Mouse (Mus musculus) neural tube, embryonic 11.5 days (tissue): Measurements from ENCODE around the gene Nt5c2. TPM values are rescaled to one million over a fixed set of nuclear protein-coding genes. Genes with fewer than 3 reads are reported as not detected.

Source experiments
- ATAC-seq: fragments of 200-750 bp; cut with Nextera tagmentation; 2 replicates; pipeline ENCODE4 v1.8.0; 2017; ENCODE audit warnings: moderate number of reproducible peaks, mild to moderate bottlenecking, moderate TSS enrichment, moderate library complexity; ENCODE audit not compliant: insufficient read depth, low FRiP score, low TSS enrichment
- DNase-seq: peaks from one replicate; pipeline ENCODE4 v3.0.0-alpha.2; 2015; ENCODE audit warnings: low spot score
- H3K27ac ChIP-seq: fragments of 300-500 bp; sonication (generic); 2 replicates; pipeline ENCODE4 v1.5.1; 2014; ENCODE audit warnings: low read depth, mild to moderate bottlenecking, low read length
- H3K27me3 ChIP-seq: fragments of 300-500 bp; sonication (generic); 2 replicates; pipeline ENCODE4 v1.6.1; 2014; ENCODE audit warnings: mild to moderate bottlenecking, low read length, mixed read lengths; ENCODE audit not compliant: control insufficient read depth, insufficient read depth
- H3K36me3 ChIP-seq: fragments of 300-500 bp; sonication (generic); 2 replicates; pipeline ENCODE4 v1.6.1; 2014; ENCODE audit warnings: mild to moderate bottlenecking, low read length, moderate library complexity, mixed read lengths; ENCODE audit not compliant: control insufficient read depth, insufficient read depth
- H3K4me1 ChIP-seq: fragments of 300-500 bp; sonication (generic); 2 replicates; pipeline ENCODE4 v1.6.1; 2014; ENCODE audit warnings: low read length, mixed read lengths; ENCODE audit not compliant: control insufficient read depth, insufficient read depth
- H3K4me2 ChIP-seq: fragments of 300-500 bp; sonication (generic); 2 replicates; pipeline ENCODE4 v1.6.1; 2014; ENCODE audit warnings: low read depth, mild to moderate bottlenecking, moderate library complexity
- H3K4me3 ChIP-seq: fragments of 300-500 bp; sonication (generic); 2 replicates; pipeline ENCODE4 v1.5.1; 2014; ENCODE audit warnings: low read depth, low read length
- H3K9ac ChIP-seq: fragments of 300-500 bp; sonication (generic); 2 replicates; pipeline ENCODE4 v1.6.1; 2014; ENCODE audit warnings: mild to moderate bottlenecking, low read length
- H3K9me3 ChIP-seq: fragments of 300-500 bp; sonication (generic); 2 replicates; pipeline ENCODE4 v1.6.1; 2016; ENCODE audit warnings: low read length; ENCODE audit not compliant: control insufficient read depth
- WGBS: fragments of 180-500 bp; shearing (Covaris S2); extraction: QIAGEN DNeasy Blood & Tissue Kit; methylation state at CpG from one replicate; pipeline ENCODE4 v1.1.7; 2014; 5-methylcytosine and 5-hydroxymethylcytosine counted together
- polyA plus RNA-seq: library from polyadenylated mRNA; unstranded; fragments of >200 nt; fragmentation: Nextera tagmentation; extraction: Ambion mirVana; gene quantifications from 2 replicates; pipeline ENCODE4 v1.2.1, GENCODE M21; 2014

Gene Nt5c2
- polyA plus RNA-seq, 1 experiment from 2014 or later = 68.3 TPM

- Histone ChIP-seq H3K9me3 (no peaks in the 10 kb centered on the region), H3K4me2 (no peak overlapping the region), H3K4me3 (no peak overlapping the region), H3K36me3 (no peaks in the 10 kb centered on the region), H3K27me3 (no peaks in the 10 kb centered on the region), H3K9ac (no peak overlapping the region), H3K27ac (no peak overlapping the region), H3K4me1 (peaks cover 4% of the 10 kb centered on the region; the same call in 1 of the 2 replicates)
- 96% methylated on average over 4 of the region's 4 CpGs for WGBS
- no peak for DNase-seq
- no peak for ATAC-seq
Measured at GRCm38 (mm10) chr19:46955630-46956029, 59.3 kb downstream of the Nt5c2 start.

DNA sequence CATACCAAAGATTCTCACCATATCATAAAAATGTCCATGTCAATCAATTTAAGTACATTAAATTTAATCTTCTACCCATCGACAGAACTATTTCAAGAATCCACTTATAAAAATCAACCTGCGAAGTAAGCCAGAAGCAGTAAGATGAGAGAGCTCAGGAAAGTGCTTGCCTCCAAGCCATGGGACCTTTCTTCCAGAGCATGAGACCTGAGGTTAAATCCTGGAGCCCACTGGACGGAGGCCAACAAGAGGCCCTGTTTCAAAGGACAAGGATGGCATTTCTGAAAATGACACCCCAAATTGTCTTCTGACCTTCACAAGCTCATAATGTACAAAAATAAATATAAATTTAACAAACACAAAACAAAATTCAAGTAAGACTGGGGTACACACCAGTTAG lies 61.4 kb downstream of the Nt5c2 start:
- no peaks in the 10 kb centered on the region for H3K4me1 ChIP-seq
- no peak overlapping the region for H3K4me2 ChIP-seq
- no peaks in the 10 kb centered on the region for H3K27me3 ChIP-seq
- no peak overlapping the region for H3K4me3 ChIP-seq
- peaks cover 2% of the 10 kb centered on the region; the same call in 1 of the 2 replicates for H3K36me3 ChIP-seq
- no peak overlapping the region for H3K27ac ChIP-seq
- DNase-seq = no peak
- H3K9me3 ChIP-seq = no peaks in the 10 kb centered on the region
- WGBS = 90% methylated on average over 3 of the region's 3 CpGs
- no peak for ATAC-seq
- H3K9ac ChIP-seq = no peak overlapping the region

DNA sequence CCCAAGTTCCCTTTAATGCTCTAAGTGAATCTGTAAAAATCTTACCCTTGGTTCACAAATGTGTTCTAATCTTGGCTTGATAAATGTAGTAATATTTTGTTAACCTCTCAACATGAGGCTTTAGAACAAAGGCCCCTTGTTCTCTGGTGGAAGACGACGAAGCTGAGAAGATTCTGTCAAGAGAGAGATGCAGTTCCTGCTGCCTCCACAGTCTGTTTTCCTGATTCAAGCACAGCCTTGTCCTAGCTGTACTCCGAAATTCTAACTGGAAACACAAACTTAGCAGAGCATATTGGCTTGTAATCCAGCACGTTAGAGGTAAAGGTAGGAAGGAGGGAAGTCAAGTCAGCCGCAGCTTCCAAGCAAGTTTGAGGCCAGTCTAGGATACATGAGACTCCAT lies 62.0 kb downstream of the Nt5c2 start:
- DNase-seq (no peak), ATAC-seq (no peak)
- no peaks in the 10 kb centered on the region for H3K4me1 ChIP-seq
- H3K4me3 ChIP-seq = no peak overlapping the region
- no peak overlapping the region for H3K27ac ChIP-seq
- H3K9me3 ChIP-seq = no peaks in the 10 kb centered on the region
- H3K27me3 ChIP-seq = no peaks in the 10 kb centered on the region
- H3K4me2 ChIP-seq = no peak overlapping the region
- H3K9ac ChIP-seq = no peak overlapping the region
- peaks cover 2% of the 10 kb centered on the region; the same call in 1 of the 2 replicates for H3K36me3 ChIP-seq
- 76% methylated on average over 5 of the region's 5 CpGs for WGBS

DNA sequence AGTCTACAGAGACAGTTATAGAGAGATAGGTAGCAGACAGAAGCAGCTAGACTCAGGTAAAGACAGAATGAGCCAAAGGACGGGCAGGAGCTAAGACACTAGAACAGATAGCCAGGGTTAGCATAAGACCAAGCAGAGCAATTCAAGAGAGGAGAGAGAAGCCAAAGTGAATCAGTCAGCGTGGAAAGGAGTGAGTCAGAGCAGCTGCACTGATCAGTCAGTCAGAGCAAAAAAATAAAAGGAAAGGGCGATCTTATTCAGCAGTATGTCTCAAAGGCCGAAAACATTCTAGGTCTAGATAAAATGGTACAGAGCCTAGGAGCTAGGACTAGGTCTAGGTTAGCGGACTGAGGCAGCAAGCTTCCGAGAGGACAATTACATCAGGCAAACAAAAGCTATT lies 70.6 kb downstream of the Nt5c2 start:
- no peaks in the 10 kb centered on the region for H3K9me3 ChIP-seq
- no peak overlapping the region for H3K4me3 ChIP-seq
- H3K4me1 ChIP-seq = no peaks in the 10 kb centered on the region
- H3K36me3 ChIP-seq = no peaks in the 10 kb centered on the region
- H3K4me2 ChIP-seq = no peak overlapping the region
- WGBS = 92% methylated on average over 6 of the region's 6 CpGs
- H3K27me3 ChIP-seq = no peaks in the 10 kb centered on the region
- ATAC-seq (no peak), DNase-seq (no peak)
- no peak overlapping the region for H3K27ac ChIP-seq
- H3K9ac ChIP-seq = no peak overlapping the region

DNA sequence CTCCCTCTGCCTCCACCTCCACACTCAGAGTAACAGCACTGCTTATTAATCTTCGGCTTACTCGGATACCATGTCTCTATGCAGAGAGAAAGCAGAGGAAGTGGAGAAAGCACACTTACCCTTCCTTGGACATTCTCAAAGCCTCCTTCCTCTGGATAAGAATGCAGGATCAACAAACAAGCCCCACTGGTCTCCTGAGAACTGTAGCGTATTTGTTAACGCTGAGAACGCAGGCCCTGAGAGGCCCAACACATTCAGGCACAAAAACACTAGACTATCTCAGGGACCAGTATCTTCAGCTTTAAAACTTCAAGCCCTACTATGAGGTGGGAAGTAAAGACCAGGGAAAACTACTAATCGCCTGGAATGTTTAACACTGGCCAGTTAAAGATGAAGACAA lies 77.8 kb downstream of the Nt5c2 start:
- H3K36me3 ChIP-seq = no peaks in the 10 kb centered on the region
- H3K4me3 ChIP-seq = no peak overlapping the region
- no peaks in the 10 kb centered on the region for H3K9me3 ChIP-seq
- no peaks in the 10 kb centered on the region for H3K4me1 ChIP-seq
- no peaks in the 10 kb centered on the region for H3K27me3 ChIP-seq
- DNase-seq (no peak), ATAC-seq (no peak)
- H3K27ac ChIP-seq = no peak overlapping the region
- WGBS = 74% methylated on average over 6 of the region's 6 CpGs
- no peak overlapping the region for H3K9ac ChIP-seq
- H3K4me2 ChIP-seq = no peak overlapping the region

- Histone ChIP-seq H3K27me3 (no peaks in the 10 kb centered on the region), H3K4me1 (no peaks in the 10 kb centered on the region), H3K4me2 (no peak overlapping the region), H3K4me3 (no peak overlapping the region), H3K9me3 (no peaks in the 10 kb centered on the region), H3K27ac (no peak overlapping the region), H3K36me3 (no peaks in the 10 kb centered on the region), H3K9ac (no peak overlapping the region)
- ATAC-seq (no peak), DNase-seq (no peak)
- WGBS = 92% methylated on average over 4 of the region's 4 CpGs
Measured at GRCm38 (mm10) chr19:46934025-46934424, 80.9 kb downstream of the Nt5c2 start.

GRCm38 (mm10) chr19:46932608-46933007 lies 82.3 kb downstream of the Nt5c2 start:
- ATAC-seq (no peak), DNase-seq (no peak)
- H3K9ac ChIP-seq = no peak overlapping the region
- H3K36me3 ChIP-seq = no peaks in the 10 kb centered on the region
- no peak overlapping the region for H3K4me2 ChIP-seq
- H3K9me3 ChIP-seq = no peaks in the 10 kb centered on the region
- no peak overlapping the region for H3K27ac ChIP-seq
- H3K4me1 ChIP-seq = no peaks in the 10 kb centered on the region
- 88% methylated on average over 5 of the region's 5 CpGs for whole genome bisulfite sequencing
- H3K4me3 ChIP-seq = no peak overlapping the region
- H3K27me3 ChIP-seq = no peaks in the 10 kb centered on the region

DNA sequence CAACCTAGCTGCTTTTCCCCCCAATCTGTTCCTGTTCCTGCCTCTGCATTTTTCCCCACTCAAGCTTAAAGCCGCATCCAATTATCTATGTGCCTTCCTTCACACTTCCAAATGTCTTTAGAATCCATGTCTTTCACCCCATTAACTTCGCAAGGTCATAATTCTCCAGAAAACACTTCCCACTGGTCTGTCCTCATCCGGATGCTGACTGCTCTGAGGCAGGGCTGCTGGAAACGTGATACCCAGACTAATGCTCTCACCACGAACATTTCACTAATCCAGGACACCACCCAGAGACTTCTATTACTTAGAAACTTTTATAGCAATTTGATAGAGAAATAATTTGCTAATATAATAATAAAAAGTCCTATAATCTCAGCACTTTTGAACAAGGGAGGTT lies 84.9 kb downstream of the Nt5c2 start:
- ATAC-seq = no peak

GRCm38 (mm10) chr19:46929044-46929587 lies 85.8 kb downstream of the Nt5c2 start:
- Histone ChIP-seq H3K4me1 (no peaks in the 10 kb centered on the region), H3K36me3 (no peaks in the 10 kb centered on the region), H3K9ac (no peak overlapping the region), H3K9me3 (no peaks in the 10 kb centered on the region), H3K27ac (no peak overlapping the region), H3K4me2 (no peak overlapping the region), H3K27me3 (no peaks in the 10 kb centered on the region), H3K4me3 (no peak overlapping the region)
- WGBS = 72% methylated on average over 6 of the region's 6 CpGs
- ATAC-seq (no peak), DNase-seq (no peak)

More for the DNA sequence above, 84.9 kb downstream of the Nt5c2 start:
- Histone ChIP-seq H3K36me3 (no peaks in the 10 kb centered on the region), H3K9me3 (no peaks in the 10 kb centered on the region), H3K4me1 (no peaks in the 10 kb centered on the region), H3K4me3 (no peak overlapping the region), H3K27me3 (no peaks in the 10 kb centered on the region), H3K4me2 (no peak overlapping the region), H3K9ac (no peak overlapping the region), H3K27ac (no peak overlapping the region)
- 44% methylated on average over 5 of the region's 5 CpGs for WGBS
- DNase-seq = no peak
